9 mouse cellular contexts compared by ENCODE assay signal in the genomic region with DNA sequence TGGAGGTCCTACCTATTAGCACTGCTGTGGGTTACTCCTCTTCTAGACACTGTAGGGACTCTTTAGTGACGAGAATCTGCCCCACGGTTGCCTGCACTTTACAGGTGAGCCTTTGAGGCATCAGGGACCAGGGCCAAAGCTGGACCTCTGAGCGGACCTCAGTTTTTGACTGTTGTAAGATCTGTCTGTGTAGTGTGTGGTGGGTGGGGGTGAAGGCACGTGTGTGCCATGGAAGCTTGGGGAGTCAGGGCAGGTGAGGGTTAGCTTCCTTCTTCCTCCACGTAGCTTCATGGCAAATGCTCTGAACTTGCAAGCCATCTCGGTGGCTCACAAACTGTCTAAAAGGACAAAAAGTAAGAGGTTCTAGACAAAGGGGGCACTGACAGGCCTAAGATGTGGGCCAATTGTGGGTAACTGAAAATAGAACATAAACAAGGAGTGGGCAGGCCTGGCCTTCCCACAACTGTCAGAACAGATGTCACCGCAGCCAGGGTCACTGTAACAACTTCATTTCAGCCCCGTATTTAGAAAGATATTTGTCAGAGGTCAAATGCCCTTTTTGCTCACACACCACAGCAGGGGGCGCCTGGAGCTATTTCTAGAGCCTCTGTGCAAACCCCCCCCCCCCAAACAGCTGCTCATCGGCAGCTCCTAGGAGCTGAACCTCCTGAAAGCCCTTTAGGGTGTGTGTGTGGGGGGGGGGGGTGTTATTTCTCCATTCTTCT.
DNase-seq lines count a peak whose midpoint lies in the region; ATAC-seq and TF ChIP-seq lines count a peak whose summit lies in the region.
"Had no signal": no experiment of that assay in that cellular context is flagged by ENCODE, and none has a peak within 500 bp of the region (broad histone marks: within the 10 kb centered on the region; RNA-seq: fewer than 3 reads in every experiment).

No protein-coding gene starts in this region.

- no peak for TF ChIP-seq EP300 in stomach, postnatal 0 days (optimal IDR thresholded peaks at IDR 0.05)

- WGBS in heart, embryonic 10.5 days: 60% methylated on average over 10 of the region's 10 CpGs
- WGBS in neural tube, embryonic 11.5 days: 64% methylated on average over 10 of the region's 10 CpGs
- 63% methylated on average over 10 of the region's 10 CpGs for WGBS in neural tube, embryonic 15.5 days
- 54% methylated on average over 10 of the region's 10 CpGs for WGBS in heart, embryonic 12.5 days
- 62% methylated on average over 10 of the region's 10 CpGs for WGBS in stomach, postnatal 0 days
- 78% methylated on average over 10 of the region's 10 CpGs for whole genome bisulfite sequencing in kidney, embryonic 16.5 days

- peak overlapping the region; percentile 73 for H3K27ac ChIP-seq in heart, embryonic 10.5 days
- H3K27ac ChIP-seq in neural tube, embryonic 11.5 days (ENCODE audit: low read depth, low read length): no peak overlapping the region
- H3K27ac ChIP-seq in neural tube, embryonic 15.5 days (replicated peaks): no peak overlapping the region
- H3K27ac ChIP-seq in heart, embryonic 12.5 days (ENCODE audit: poor library complexity, severe bottlenecking): peak overlapping the region; percentile 30
- H3K27ac ChIP-seq in stomach, postnatal 0 days (replicated peaks): no peak overlapping the region
- no peak overlapping the region for H3K27ac ChIP-seq in kidney, embryonic 16.5 days (ENCODE audit: low read length)
- H3K27ac ChIP-seq: embryonic facial prominence, embryonic 12.5 days had no signal

- no peak overlapping the region for H3K4me3 ChIP-seq in heart, embryonic 10.5 days
- no peak overlapping the region for H3K4me3 ChIP-seq in neural tube, embryonic 11.5 days (ENCODE audit: low read depth, low read length)
- H3K4me3 ChIP-seq in neural tube, embryonic 15.5 days (replicated peaks): no peak overlapping the region
- no peak overlapping the region for H3K4me3 ChIP-seq in heart, embryonic 12.5 days
- no peak overlapping the region for H3K4me3 ChIP-seq in stomach, postnatal 0 days (ENCODE audit: low read depth, low read length)
- no peak overlapping the region for H3K4me3 ChIP-seq in kidney, embryonic 16.5 days (ENCODE audit: low read length)
- H3K4me3 ChIP-seq: embryonic facial prominence, embryonic 12.5 days had no signal

- H3K27me3 ChIP-seq in heart, embryonic 10.5 days (ENCODE audit: insufficient read depth, poor library complexity, severe bottlenecking): no peaks in the 10 kb centered on the region
- H3K27me3 ChIP-seq in neural tube, embryonic 11.5 days (ENCODE audit: control insufficient read depth, insufficient read depth, low read length): no peaks in the 10 kb centered on the region
- H3K27me3 ChIP-seq in neural tube, embryonic 15.5 days (replicated peaks): no peaks in the 10 kb centered on the region
- no peaks in the 10 kb centered on the region for H3K27me3 ChIP-seq in heart, embryonic 12.5 days (replicated peaks)
- H3K27me3 ChIP-seq in stomach, postnatal 0 days (ENCODE audit: control insufficient read depth, insufficient read depth, low read length): no peaks in the 10 kb centered on the region
- H3K27me3 ChIP-seq in kidney, embryonic 16.5 days (ENCODE audit: insufficient read depth, low read length): no peaks in the 10 kb centered on the region
- H3K27me3 ChIP-seq: embryonic facial prominence, embryonic 12.5 days had no signal

- H3K9me3 ChIP-seq in heart, embryonic 10.5 days: no peaks in the 10 kb centered on the region
- H3K9me3 ChIP-seq in neural tube, embryonic 11.5 days (ENCODE audit: control insufficient read depth, low read length): no peaks in the 10 kb centered on the region
- no peaks in the 10 kb centered on the region for H3K9me3 ChIP-seq in neural tube, embryonic 15.5 days (replicated peaks)
- no peaks in the 10 kb centered on the region for H3K9me3 ChIP-seq in heart, embryonic 12.5 days (replicated peaks)
- no peaks in the 10 kb centered on the region for H3K9me3 ChIP-seq in stomach, postnatal 0 days (ENCODE audit: control insufficient read depth, low read length)
- no peaks in the 10 kb centered on the region for H3K9me3 ChIP-seq in kidney, embryonic 16.5 days (ENCODE audit: low read length)
- H3K9me3 ChIP-seq: embryonic facial prominence, embryonic 12.5 days had no signal

- peak; percentile 73 for DNase-seq in heart, embryonic 10.5 days (ENCODE audit: low spot score)
- no peak for DNase-seq in heart, postnatal 25 days (ENCODE audit: low spot score)
- peak; percentile 43 for DNase-seq in neural tube, embryonic 11.5 days (ENCODE audit: low spot score)
- DNase-seq in stomach, postnatal 0 days (ENCODE audit: low spot score): peak; percentile 34
- DNase-seq in layer of hippocampus, adult 9-10 months (ENCODE audit: low spot score): no peak

- intact Hi-C loops in heart, postnatal 25 days (cut with DNase I): no loop called here

- no peak for ATAC-seq in neural tube, embryonic 11.5 days (ENCODE audit: insufficient read depth, low FRiP score, low TSS enrichment)
- ATAC-seq in neural tube, embryonic 15.5 days (ENCODE audit: low FRiP score): no peak
- no peak for ATAC-seq in heart, embryonic 12.5 days (ENCODE audit: insufficient number of reproducible peaks, low FRiP score)
- ATAC-seq in stomach, postnatal 0 days (ENCODE audit: low FRiP score, low TSS enrichment): no peak
- no peak for ATAC-seq in kidney, embryonic 16.5 days (ENCODE audit: low FRiP score, low TSS enrichment)

- TF ChIP-seq CTCF in stomach, postnatal 0 days (IDR thresholded peaks at IDR 0.05; ENCODE audit: low read depth): peak; percentile 57

- no peak overlapping the region for H3K4me2 ChIP-seq in neural tube, embryonic 11.5 days (ENCODE audit: low read depth)
- H3K4me2 ChIP-seq in neural tube, embryonic 15.5 days: no peak overlapping the region
- no peak overlapping the region for H3K4me2 ChIP-seq in heart, embryonic 12.5 days
- no peak overlapping the region for H3K4me2 ChIP-seq in stomach, postnatal 0 days (replicated peaks; ENCODE audit: low read depth)
- no peak overlapping the region for H3K4me2 ChIP-seq in kidney, embryonic 16.5 days (replicated peaks; ENCODE audit: low read depth, low read length)
- H3K4me2 ChIP-seq: embryonic facial prominence, embryonic 12.5 days had no signal

- H3K9ac ChIP-seq in neural tube, embryonic 11.5 days (ENCODE audit: low read length): no peak overlapping the region
- H3K9ac ChIP-seq in neural tube, embryonic 15.5 days (replicated peaks): no peak overlapping the region
- no peak overlapping the region for H3K9ac ChIP-seq in heart, embryonic 12.5 days
- H3K9ac ChIP-seq in stomach, postnatal 0 days (ENCODE audit: low read length): no peak overlapping the region
- no peak overlapping the region for H3K9ac ChIP-seq in kidney, embryonic 16.5 days (replicated peaks; ENCODE audit: low read length)
- H3K9ac ChIP-seq: embryonic facial prominence, embryonic 12.5 days had no signal

- peaks cover 10% of the 10 kb centered on the region; the same call in 1 of the 2 replicates for H3K36me3 ChIP-seq in heart, embryonic 10.5 days
- no peaks in the 10 kb centered on the region for H3K36me3 ChIP-seq in neural tube, embryonic 11.5 days (ENCODE audit: control insufficient read depth, insufficient read depth, low read length)
- H3K36me3 ChIP-seq in neural tube, embryonic 15.5 days: no peaks in the 10 kb centered on the region
- peaks cover 6% of the 10 kb centered on the region; the same call in 1 of the 2 replicates for H3K36me3 ChIP-seq in heart, embryonic 12.5 days
- no peaks in the 10 kb centered on the region for H3K36me3 ChIP-seq in stomach, postnatal 0 days (ENCODE audit: control insufficient read depth, insufficient read depth, low read length)
- H3K36me3 ChIP-seq in kidney, embryonic 16.5 days (ENCODE audit: insufficient read depth, low read length): no peaks in the 10 kb centered on the region
- H3K36me3 ChIP-seq: embryonic facial prominence, embryonic 12.5 days had no signal

- peaks cover 82% of the 10 kb centered on the region for H3K4me1 ChIP-seq in heart, embryonic 10.5 days
- H3K4me1 ChIP-seq in neural tube, embryonic 11.5 days (ENCODE audit: control insufficient read depth, insufficient read depth, low read length): peaks cover 8% of the 10 kb centered on the region
- H3K4me1 ChIP-seq in neural tube, embryonic 15.5 days: peaks cover 22% of the 10 kb centered on the region
- peaks cover 70% of the 10 kb centered on the region for H3K4me1 ChIP-seq in heart, embryonic 12.5 days (replicated peaks)
- peaks cover 4% of the 10 kb centered on the region; the same call in 1 of the 2 replicates for H3K4me1 ChIP-seq in stomach, postnatal 0 days (replicated peaks; ENCODE audit: control insufficient read depth, insufficient read depth)
- peaks cover 48% of the 10 kb centered on the region for H3K4me1 ChIP-seq in kidney, embryonic 16.5 days (ENCODE audit: insufficient read depth, low read length)

Comparison
In these comparisons a context has a peak if more than half of its experiments do, and no peak if none do; other contexts are left out.
1. DNase-seq: peak in heart, embryonic 10.5 days (single experiment), neural tube, embryonic 11.5 days (single experiment) and stomach, postnatal 0 days (single experiment); none in heart, postnatal 25 days (single experiment) and layer of hippocampus, adult 9-10 months (single experiment).
2. H3K27ac ChIP-seq: peak in heart, embryonic 10.5 days (single experiment) and heart, embryonic 12.5 days (single experiment); none in neural tube, embryonic 11.5 days (single experiment), neural tube, embryonic 15.5 days (single experiment), stomach, postnatal 0 days (single experiment) and kidney, embryonic 16.5 days (single experiment).